Mouse (Mus musculus): Measurements from ENCODE around the gene Dlg5. TPM values are rescaled to one million over a fixed set of nuclear protein-coding genes. Genes with fewer than 3 reads are reported as not detected.

Dlg5 gene
- polyA plus RNA-seq, 1 experiment from 2014 or later = 21.9 TPM

- H3K4me1 ChIP-seq = peaks cover 22% of the 10 kb centered on the region
- WGBS = 72% methylated on average over 4 of the region's 4 CpGs
- H3K4me3 ChIP-seq = no peak overlapping the region
- no peak overlapping the region for H3K27ac ChIP-seq
- H3K9ac ChIP-seq = no peak overlapping the region
- no peak overlapping the region for H3K4me2 ChIP-seq (replicated peaks)
- no peak for ATAC-seq (ENCODE audit: low FRiP score, low read depth)
- H3K9me3 ChIP-seq = no peaks in the 10 kb centered on the region
- no peaks in the 10 kb centered on the region for H3K27me3 ChIP-seq (replicated peaks)
- H3K36me3 ChIP-seq = no peaks in the 10 kb centered on the region
Measured at GRCm38 (mm10) chr14:24260391-24260790, 14.7 kb upstream of the Dlg5 start.

- Histone ChIP-seq H3K9ac (no peak overlapping the region), H3K27ac (no peak overlapping the region), H3K4me3 (no peak overlapping the region), H3K4me2 (replicated peaks) (no peak overlapping the region), H3K36me3 (no peaks in the 10 kb centered on the region), H3K27me3 (replicated peaks) (no peaks in the 10 kb centered on the region), H3K4me1 (peaks cover 11% of the 10 kb centered on the region), H3K9me3 (0 out of 2 replicates have a peak, but pooled peaks cover 4% of the 10 kb centered on the region)
- no peak for ATAC-seq (ENCODE audit: low FRiP score, low read depth)
- 69% methylated on average over 2 of the region's 2 CpGs for WGBS
Measured at GRCm38 (mm10) chr14:24255956-24256355, 10.2 kb upstream of the Dlg5 start.

- 0 out of 2 replicates have a peak, but pooled peaks cover 4% of the 10 kb centered on the region for H3K9me3 ChIP-seq
- H3K4me2 ChIP-seq (replicated peaks) = 0 out of 2 replicates have a peak overlapping the region, but pooled peaks have one; percentile 14
- 7% methylated on average over 8 of the region's 8 CpGs for WGBS
- no peak overlapping the region for H3K27ac ChIP-seq
- peaks cover 11% of the 10 kb centered on the region for H3K4me1 ChIP-seq
- no peaks in the 10 kb centered on the region for H3K27me3 ChIP-seq (replicated peaks)
- H3K4me3 ChIP-seq = no peak overlapping the region
- no peaks in the 10 kb centered on the region for H3K36me3 ChIP-seq
- H3K9ac ChIP-seq = no peak overlapping the region
- ATAC-seq (ENCODE audit: low FRiP score, low read depth) = 0 out of 2 replicates have a peak, but pooled peaks have one; percentile 41
Measured at GRCm38 (mm10) chr14:24253611-24254202, 8.0 kb upstream of the Dlg5 start.

GRCm38 (mm10) chr14:24251326-24251725 lies 5.6 kb upstream of the Dlg5 start:
- Histone ChIP-seq H3K27ac (no peak overlapping the region), H3K4me3 (no peak overlapping the region), H3K9me3 (0 out of 2 replicates have a peak, but pooled peaks cover 4% of the 10 kb centered on the region), H3K27me3 (replicated peaks) (no peaks in the 10 kb centered on the region), H3K4me2 (replicated peaks) (no peak overlapping the region), H3K36me3 (no peaks in the 10 kb centered on the region), H3K4me1 (peaks cover 11% of the 10 kb centered on the region), H3K9ac (no peak overlapping the region)
- no peak for ATAC-seq (ENCODE audit: low FRiP score, low read depth)
- 78% methylated on average over 1 of the region's 1 CpGs for WGBS

GRCm38 (mm10) chr14:24249926-24250325 lies 4.2 kb upstream of the Dlg5 start:
- Histone ChIP-seq H3K9me3 (0 out of 2 replicates have a peak, but pooled peaks cover 4% of the 10 kb centered on the region), H3K4me3 (no peak overlapping the region), H3K4me2 (replicated peaks) (no peak overlapping the region), H3K27ac (no peak overlapping the region), H3K4me1 (peaks cover 16% of the 10 kb centered on the region), H3K27me3 (replicated peaks) (no peaks in the 10 kb centered on the region), H3K9ac (no peak overlapping the region), H3K36me3 (no peaks in the 10 kb centered on the region)
- ATAC-seq (ENCODE audit: low FRiP score, low read depth) = no peak
- WGBS = 57% methylated on average over 2 of the region's 2 CpGs

GRCm38 (mm10) chr14:24244330-24245176 lies 1.2 kb downstream of the Dlg5 start:
- 0 out of 2 replicates have a peak, but pooled peaks cover 6% of the 10 kb centered on the region for H3K36me3 ChIP-seq
- peak overlapping the region; percentile 84 for H3K4me3 ChIP-seq
- H3K9me3 ChIP-seq = no peaks in the 10 kb centered on the region
- H3K4me1 ChIP-seq = peaks cover 13% of the 10 kb centered on the region
- peak; percentile 26; the same call in 1 of the 2 replicates for ATAC-seq (ENCODE audit: low FRiP score, low read depth)
- no peak overlapping the region; the same call in 1 of the 2 replicates for H3K27ac ChIP-seq
- H3K27me3 ChIP-seq (replicated peaks) = no peaks in the 10 kb centered on the region
- H3K9ac ChIP-seq = peak overlapping the region; percentile 94
- under 1% methylated on average over 40 of the region's 40 CpGs for whole genome bisulfite sequencing
- H3K4me2 ChIP-seq (replicated peaks) = peak overlapping the region; percentile 93

GRCm38 (mm10) chr14:24242016-24242415 lies 3.7 kb downstream of the Dlg5 start:
- 93% methylated on average over 2 of the region's 2 CpGs for WGBS
- peaks cover 13% of the 10 kb centered on the region for H3K4me1 ChIP-seq
- H3K4me3 ChIP-seq = no peak overlapping the region
- no peak overlapping the region for H3K4me2 ChIP-seq (replicated peaks)
- H3K9me3 ChIP-seq = no peaks in the 10 kb centered on the region
- H3K9ac ChIP-seq = no peak overlapping the region
- H3K27me3 ChIP-seq (replicated peaks) = no peaks in the 10 kb centered on the region
- ATAC-seq (ENCODE audit: low FRiP score, low read depth) = no peak
- H3K27ac ChIP-seq = no peak overlapping the region
- H3K36me3 ChIP-seq = 0 out of 2 replicates have a peak, but pooled peaks cover 6% of the 10 kb centered on the region

- no peak overlapping the region for H3K9ac ChIP-seq
- no peaks in the 10 kb centered on the region for H3K9me3 ChIP-seq
- no peak overlapping the region for H3K4me3 ChIP-seq
- WGBS = 61% methylated on average over 6 of the region's 6 CpGs
- no peak overlapping the region for H3K4me2 ChIP-seq (replicated peaks)
- no peaks in the 10 kb centered on the region for H3K27me3 ChIP-seq (replicated peaks)
- 0 out of 2 replicates have a peak, but pooled peaks cover 6% of the 10 kb centered on the region for H3K36me3 ChIP-seq
- peaks cover 9% of the 10 kb centered on the region for H3K4me1 ChIP-seq
- no peak for ATAC-seq (ENCODE audit: low FRiP score, low read depth)
- no peak overlapping the region for H3K27ac ChIP-seq
Measured at GRCm38 (mm10) chr14:24240831-24241230, 4.9 kb downstream of the Dlg5 start.

GRCm38 (mm10) chr14:24239651-24240050 lies 6.1 kb downstream of the Dlg5 start:
- H3K27ac ChIP-seq = no peak overlapping the region
- no peaks in the 10 kb centered on the region for H3K9me3 ChIP-seq
- no peaks in the 10 kb centered on the region for H3K27me3 ChIP-seq (replicated peaks)
- 0 out of 2 replicates have a peak, but pooled peaks cover 6% of the 10 kb centered on the region for H3K36me3 ChIP-seq
- no peak overlapping the region for H3K4me3 ChIP-seq
- ATAC-seq (ENCODE audit: low FRiP score, low read depth) = no peak
- 88% methylated on average over 11 of the region's 11 CpGs for WGBS
- H3K9ac ChIP-seq = no peak overlapping the region
- H3K4me2 ChIP-seq (replicated peaks) = no peak overlapping the region
- peaks cover 13% of the 10 kb centered on the region for H3K4me1 ChIP-seq

- no peak overlapping the region for H3K4me3 ChIP-seq
- no peaks in the 10 kb centered on the region for H3K9me3 ChIP-seq
- no peak overlapping the region for H3K9ac ChIP-seq
- no peak for ATAC-seq (ENCODE audit: low FRiP score, low read depth)
- H3K27ac ChIP-seq = no peak overlapping the region
- no peak overlapping the region for H3K4me2 ChIP-seq (replicated peaks)
- 95% methylated on average over 3 of the region's 3 CpGs for WGBS
- no peaks in the 10 kb centered on the region for H3K27me3 ChIP-seq (replicated peaks)
- H3K4me1 ChIP-seq = peaks cover 15% of the 10 kb centered on the region; the same call in 1 of the 2 replicates
- no peaks in the 10 kb centered on the region for H3K36me3 ChIP-seq
Measured at GRCm38 (mm10) chr14:24235954-24236353, 9.8 kb downstream of the Dlg5 start.

- H3K27ac ChIP-seq = no peak overlapping the region
- H3K4me3 ChIP-seq = no peak overlapping the region
- H3K36me3 ChIP-seq = no peaks in the 10 kb centered on the region
- peaks cover 15% of the 10 kb centered on the region; the same call in 1 of the 2 replicates for H3K4me1 ChIP-seq
- no peaks in the 10 kb centered on the region for H3K9me3 ChIP-seq
- ATAC-seq (ENCODE audit: low FRiP score, low read depth) = no peak
- WGBS = 22% methylated on average over 2 of the region's 2 CpGs
- no peaks in the 10 kb centered on the region for H3K27me3 ChIP-seq (replicated peaks)
- H3K4me2 ChIP-seq (replicated peaks) = no peak overlapping the region
- no peak overlapping the region for H3K9ac ChIP-seq
Measured at GRCm38 (mm10) chr14:24234411-24234810, 11.3 kb downstream of the Dlg5 start.

Data from neural tube, embryonic 12.5 days (tissue).